Mouse (Mus musculus) G1E (cell line): ENCODE measurements around the gene Pnp.

ENCODE experiments used
- CTCF ChIP-seq: IDR thresholded peaks from 2 replicates; pipeline ENCODE4 v1.5.1; 2012; ENCODE audit warnings: low read depth, low read length, inconsistent platforms, mixed read lengths
- GATA1 ChIP-seq: IDR thresholded peaks from 2 replicates; pipeline ENCODE4 v1.6.1; 2012; ENCODE audit warnings: borderline replicate concordance, low read length, inconsistent platforms, mixed read lengths
- GATA2 ChIP-seq: IDR thresholded peaks from 2 replicates; pipeline ENCODE4 v1.6.1; 2012; ENCODE audit warnings: low read depth, low read length, inconsistent platforms, borderline replicate concordance
- POLR2AphosphoS5 ChIP-seq: IDR thresholded peaks from 2 replicates; pipeline ENCODE4 v1.6.1; 2012; ENCODE audit warnings: low read depth, low read length, inconsistent platforms; ENCODE audit not compliant: insufficient replicate concordance
- TAL1 ChIP-seq: conservative IDR thresholded peaks from 2 replicates; pipeline ENCODE4 v1.6.1; 2012; ENCODE audit warnings: low read depth, low read length, inconsistent platforms, mixed read lengths

- TF ChIP-seq POLR2AphosphoS5 (no peak), GATA1 (no peak), GATA2 (no peak), CTCF (no peak), TAL1 (no peak)
These were observed 34.7 kb upstream of the Pnp start for GRCm38 (mm10) chr14:50895985-50896746.
